Mouse (Mus musculus) heart, postnatal 25 days (tissue): ENCODE measurements around the gene Gpr4. TPM values are rescaled to one million over a fixed set of nuclear protein-coding genes. Genes with fewer than 3 reads are reported as not detected.
A peak's percentile ranks its signal among the peaks of the same experiment; 100 is the strongest.

Experiments used
- DNase-seq: peaks from one replicate; pipeline ENCODE4 v3.0.0; 2022; ENCODE audit warnings: low spot score
- intact Hi-C: fragments of 180-260 bp; cut with DNase I; formaldehyde crosslinking; loops from one replicate; pipeline ENCODE4 v1.15.1; 2025
- total RNA-seq, 2 experiments: library from RNA; stranded (reverse); gene quantifications; 2 replicates each; pipeline ENCODE4 v1.2.3; 2021

Gpr4 gene
- total RNA-seq = 1 to 10 TPM; 8.6 to 9.4 TPM

GRCm38 (mm10) chr7:19211996-19212755, at the start of gene Gpr4:
Gene Gpr4, plus strand, starts transcription at chr7:19212538.
- DNase-seq = peak; percentile 47
- intact Hi-C loops = no loop called here

GRCm38 (mm10) chr7:19162928-19163327, 49.4 kb upstream of the Gpr4 start:
- no peak for DNase-seq
- intact Hi-C loops = no loop called here

- intact Hi-C loops = no loop called here
- DNase-seq = no peak
Measured at GRCm38 (mm10) chr7:19163752-19164151, 48.6 kb upstream of the Gpr4 start.

GRCm38 (mm10) chr7:19164189-19164588, 48.1 kb upstream of the Gpr4 start:
- intact Hi-C loops = no loop called here
- DNase-seq = no peak

- DNase-seq = no peak
- intact Hi-C loops = no loop called here
Measured at GRCm38 (mm10) chr7:19164978-19165377, 47.4 kb upstream of the Gpr4 start.

- intact Hi-C loops = no loop called here
- no peak for DNase-seq
Measured at GRCm38 (mm10) chr7:19165656-19166423, 46.5 kb upstream of the Gpr4 start, which contains the start of gene Gipr. Gene Gipr, minus strand, starts transcription at chr7:19166127.

GRCm38 (mm10) chr7:19166990-19167389, 45.3 kb upstream of the Gpr4 start:
- intact Hi-C loops = no loop called here

GRCm38 (mm10) chr7:19169506-19169905, 42.8 kb upstream of the Gpr4 start:
- intact Hi-C loops = no loop called here
- DNase-seq = no peak

More at GRCm38 (mm10) chr7:19166990-19167389, 45.3 kb upstream of the Gpr4 start:
- DNase-seq = no peak

GRCm38 (mm10) chr7:19170142-19170541, 42.2 kb upstream of the Gpr4 start:
- intact Hi-C loops = no loop called here
- DNase-seq = no peak

GRCm38 (mm10) chr7:19171831-19172230, 40.5 kb upstream of the Gpr4 start:
- DNase-seq = no peak
- intact Hi-C loops = no loop called here

GRCm38 (mm10) chr7:19172874-19173273, 39.5 kb upstream of the Gpr4 start:
- DNase-seq = peak; percentile 53
- intact Hi-C loops = loop anchor here (1.0 kb wide), 1 partner anchor 16 kb away; no protein-coding TSS in a partner anchor

- intact Hi-C loops = loop anchor here (5.0 kb wide), 1 partner anchor 166 kb away; the partner anchor contains the start of gene Ercc1
- no peak for DNase-seq
Measured at GRCm38 (mm10) chr7:19175708-19176515, 36.4 kb upstream of the Gpr4 start, which contains the start of gene Eml2. Gene Eml2, plus strand, starts transcription at chr7:19176421.

GRCm38 (mm10) chr7:19176516-19176947, 35.8 kb upstream of the Gpr4 start:
- intact Hi-C loops = loop anchor here (5.0 kb wide), 1 partner anchor 166 kb away; the partner anchor contains the start of gene Ercc1

GRCm38 (mm10) chr7:19177216-19177615, 35.1 kb upstream of the Gpr4 start:
- intact Hi-C loops = loop anchor here (5.0 kb wide), 1 partner anchor 165 kb away; the partner anchor contains the start of gene Ercc1

More at GRCm38 (mm10) chr7:19176516-19176947, 35.8 kb upstream of the Gpr4 start:
- no peak for DNase-seq

GRCm38 (mm10) chr7:19178035-19178434, 34.3 kb upstream of the Gpr4 start:
- intact Hi-C loops = loop anchor here (1.0 to 5.0 kb wide), 5 partner anchors 18 to 164 kb away; partner anchors contain the start of genes Ercc1 and Ppm1n
- no peak for DNase-seq

More at GRCm38 (mm10) chr7:19177216-19177615, 35.1 kb upstream of the Gpr4 start:
- no peak for DNase-seq

GRCm38 (mm10) chr7:19178443-19179092, 33.8 kb upstream of the Gpr4 start:
- intact Hi-C loops = loop anchor here (1.0 to 5.0 kb wide), 5 partner anchors 18 to 164 kb away; partner anchors contain the start of genes Ercc1 and Ppm1n
- peak; percentile 31 for DNase-seq

- no peak for DNase-seq
Measured at GRCm38 (mm10) chr7:19179173-19179572, 33.2 kb upstream of the Gpr4 start.

GRCm38 (mm10) chr7:19179936-19180335, 32.4 kb upstream of the Gpr4 start:
- intact Hi-C loops = loop anchor here (2.0 to 5.0 kb wide), 4 partner anchors 29 to 162 kb away; partner anchors contain the start of genes Ercc1 and Ppm1n
- DNase-seq = no peak

More at GRCm38 (mm10) chr7:19179173-19179572, 33.2 kb upstream of the Gpr4 start:
- intact Hi-C loops = loop anchor here (2.0 to 5.0 kb wide), 4 partner anchors 30 to 163 kb away; partner anchors contain the start of genes Ercc1 and Ppm1n
